Mouse (Mus musculus): ENCODE data around the gene Fam173b.

The Fam173b gene

GRCm38 (mm10) chr15:31647225-31647624 lies 45.6 kb downstream of the Fam173b start:
- no peak for DNase-seq

GRCm38 (mm10) chr15:31647851-31648569 lies 46.4 kb downstream of the Fam173b start:
- no peak for DNase-seq

GRCm38 (mm10) chr15:31649691-31650090 lies 48.0 kb downstream of the Fam173b start:
- DNase-seq: no peak

GRCm38 (mm10) chr15:31650821-31651220 lies 49.2 kb downstream of the Fam173b start:
- DNase-seq: no peak

- DNase-seq: no peak
Observed at GRCm38 (mm10) chr15:31660133-31660795, 58.6 kb downstream of the Fam173b start.

GRCm38 (mm10) chr15:31660844-31661243 lies 59.2 kb downstream of the Fam173b start:
- DNase-seq: no peak

- no peak for DNase-seq
Observed at GRCm38 (mm10) chr15:31661802-31662201, 60.1 kb downstream of the Fam173b start.

- no peak for DNase-seq
Observed at GRCm38 (mm10) chr15:31663074-31663473, 61.4 kb downstream of the Fam173b start.

All from cerebellum, adult 9-10 months (tissue).